Mouse (Mus musculus) G1E-ER4 (cell line): ENCODE measurements around the gene Tfb2m. TPM values are rescaled to one million over a fixed set of nuclear protein-coding genes. Genes with fewer than 3 reads are reported as not detected.
"Not testable (repeated sequence)": the region's sequence is repeated elsewhere in the genome, so short reads cannot be mapped to it uniquely, and the experiment has no call there.

Experiments used
- GATA1 ChIP-seq: IDR thresholded peaks from one replicate; pipeline ENCODE4 v1.8.0; 2012; ENCODE audit warnings: low read length, inconsistent platforms
- polyA plus RNA-seq: library from polyadenylated mRNA; stranded (reverse); fragments of >175 nt; gene quantifications from 2 replicates; pipeline ENCODE4 v1.2.3, GENCODE M21; 2012

Tfb2m gene
- 8.3 and 9.4 TPM in 2 replicates for polyA plus RNA-seq

DNA sequence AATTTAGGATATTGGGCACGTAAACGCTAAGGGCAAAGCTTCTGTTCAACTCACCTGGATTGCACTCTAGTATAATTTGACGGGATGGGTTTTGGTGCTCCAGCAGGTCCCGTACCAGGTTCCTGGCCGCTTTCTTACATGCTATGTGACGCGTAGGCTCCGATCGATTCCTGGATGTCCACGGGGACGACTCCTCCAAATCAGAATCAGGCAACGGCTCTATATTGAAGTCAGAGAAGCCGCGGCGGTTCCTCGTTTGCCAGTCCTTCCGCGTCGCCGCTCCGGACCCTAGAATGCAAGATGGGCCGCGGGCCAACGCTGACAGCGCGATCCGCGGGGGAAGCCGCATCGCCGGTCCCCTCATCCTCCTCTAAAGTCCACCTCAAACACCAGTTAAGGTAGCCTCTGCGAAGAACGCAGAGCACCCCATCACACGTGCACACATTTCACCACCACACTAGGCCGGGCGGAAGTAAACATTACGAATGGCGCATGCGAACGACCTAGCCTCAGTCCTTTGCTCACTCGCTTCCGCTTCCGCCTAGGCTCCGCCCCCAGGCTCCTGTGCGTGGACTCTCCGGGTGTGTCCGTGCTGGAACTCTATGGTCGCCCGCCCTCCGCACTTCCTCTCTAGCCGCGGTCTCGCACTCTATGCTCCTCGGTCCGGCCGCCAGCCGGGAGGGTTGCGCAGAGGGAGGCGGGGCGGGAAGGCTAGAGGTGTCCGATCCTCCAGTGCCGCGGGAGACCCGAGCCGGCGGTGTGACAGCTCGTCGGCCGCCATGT lies at the start of gene Tfb2m, which contains the start of gene Cnst:
TSS of gene Tfb2m (minus strand) at position 500 of the 783 bp plus-strand sequence.
TSS of gene Cnst (plus strand) at position 603 of the 783 bp plus-strand sequence.
- not testable (repeated sequence) for TF ChIP-seq GATA1

GRCm38 (mm10) chr1:179592972-179593371 lies 46.9 kb upstream of the Tfb2m start:
- TF ChIP-seq GATA1, result no peak

DNA sequence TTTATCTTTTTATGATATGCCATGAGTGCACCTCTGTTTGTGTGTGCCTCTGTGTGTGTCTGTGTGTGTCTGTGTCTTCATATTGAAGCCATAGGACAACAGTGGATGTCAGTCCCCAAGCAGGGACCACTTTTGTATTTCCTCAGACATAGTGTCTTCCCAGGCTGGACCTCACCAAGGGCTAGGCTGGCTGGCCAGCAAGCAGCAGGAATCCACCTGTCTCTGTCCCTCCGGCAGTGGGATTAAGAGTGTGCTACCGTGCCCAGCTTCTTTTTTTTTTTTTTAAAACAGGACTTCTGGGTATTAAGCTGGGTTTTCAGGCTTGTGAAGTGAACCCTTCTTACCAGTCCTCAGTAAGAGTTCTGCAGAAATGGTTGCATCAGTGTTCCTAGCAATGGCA lies 46.1 kb upstream of the Tfb2m start:
- TF ChIP-seq GATA1, result no peak

GRCm38 (mm10) chr1:179591639-179592038 lies 45.6 kb upstream of the Tfb2m start:
- no peak for TF ChIP-seq GATA1

GRCm38 (mm10) chr1:179588230-179588629 lies 42.2 kb upstream of the Tfb2m start:
- no peak for TF ChIP-seq GATA1

DNA sequence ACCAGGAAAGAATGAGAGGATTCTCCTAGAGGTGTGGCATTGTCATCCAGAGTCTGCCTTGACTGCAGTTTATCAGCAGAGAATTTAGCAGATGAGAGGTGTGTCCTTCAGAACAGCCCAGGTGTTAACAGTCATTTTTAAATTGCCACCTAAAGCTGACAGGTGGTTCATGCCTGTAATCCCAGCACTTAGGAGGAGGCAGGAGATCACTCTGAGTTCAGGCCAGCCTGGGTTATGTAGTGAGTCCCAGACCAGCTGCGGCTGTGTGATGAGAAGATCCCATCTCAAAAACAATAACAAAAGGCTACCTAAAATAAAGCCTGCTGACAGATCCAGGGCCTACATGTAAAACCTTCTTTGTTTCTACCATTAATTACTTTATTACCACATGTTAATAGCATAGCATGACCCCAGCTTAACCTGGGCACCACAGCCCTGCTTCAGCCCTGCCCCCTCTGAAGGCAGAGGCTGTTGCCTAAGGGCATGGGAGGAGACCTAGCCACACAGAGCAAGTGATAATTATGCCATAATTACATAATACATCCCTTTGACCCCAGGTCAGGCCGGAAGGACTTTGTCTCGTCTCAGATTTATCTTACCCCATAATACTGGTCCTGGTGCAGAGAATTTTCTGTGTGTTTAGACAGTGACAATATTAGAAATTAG lies 40.5 kb upstream of the Tfb2m start:
- TF ChIP-seq GATA1, result no peak

- no peak for TF ChIP-seq GATA1
Measured at GRCm38 (mm10) chr1:179585646-179586045, 39.6 kb upstream of the Tfb2m start.

DNA sequence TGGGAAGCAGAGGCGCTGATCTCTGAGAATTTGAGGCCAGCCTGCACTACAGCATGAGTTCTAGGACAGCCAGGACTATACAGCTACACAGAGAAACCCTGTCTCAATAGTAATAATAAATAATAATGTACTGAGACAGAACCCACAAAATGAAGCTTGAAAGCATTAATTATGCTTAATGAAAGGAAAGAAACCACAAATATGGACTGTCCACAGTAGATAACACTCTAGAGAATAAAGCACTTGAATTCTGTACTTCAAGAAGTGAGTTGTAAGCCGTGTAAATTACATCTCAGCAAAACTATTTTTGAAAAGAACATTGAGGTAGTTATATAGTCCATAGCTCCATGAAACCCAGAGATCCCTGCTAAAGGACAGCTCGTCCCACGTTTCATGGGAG lies 38.2 kb upstream of the Tfb2m start:
- no peak for TF ChIP-seq GATA1

DNA sequence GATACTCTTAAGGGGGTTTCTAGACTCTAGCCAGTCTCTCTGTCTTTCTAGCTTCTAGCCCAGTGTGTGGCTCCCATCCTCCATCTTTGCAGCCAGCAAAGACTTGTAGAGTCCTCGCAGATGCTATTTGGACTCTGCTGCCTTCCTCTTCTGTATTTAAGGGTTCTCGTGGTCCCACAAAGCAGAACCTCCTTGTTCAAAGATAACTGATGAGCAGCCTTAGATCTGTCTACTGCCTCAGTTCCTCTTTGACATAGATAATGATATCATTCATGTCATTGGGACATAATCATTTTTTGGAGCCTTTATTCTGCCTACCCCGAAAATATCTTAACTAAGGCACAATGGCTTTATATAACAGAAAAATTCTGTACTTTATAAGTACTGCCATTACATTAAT lies 37.0 kb upstream of the Tfb2m start:
- TF ChIP-seq GATA1, result no peak

GRCm38 (mm10) chr1:179582021-179582433 lies 36.0 kb upstream of the Tfb2m start:
- TF ChIP-seq GATA1, result no peak

DNA sequence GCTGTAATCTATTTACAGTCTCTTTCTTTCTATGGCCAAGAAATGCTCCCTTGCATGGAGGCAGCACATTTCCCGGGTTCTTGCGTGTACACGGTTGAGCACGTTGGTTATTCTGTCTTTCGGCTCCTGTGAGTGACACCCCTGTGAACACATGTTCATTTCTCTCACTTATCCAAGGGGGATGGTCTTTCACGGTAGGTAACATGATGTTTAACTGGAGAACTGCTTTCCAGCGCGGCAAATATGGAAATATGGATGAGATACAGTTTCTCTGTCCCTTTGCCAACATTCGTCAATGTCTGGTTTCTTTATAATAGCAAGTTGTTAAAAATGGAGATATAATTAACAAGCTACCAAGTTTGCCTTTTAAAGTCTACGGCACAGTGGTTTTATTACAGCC lies 35.4 kb upstream of the Tfb2m start:
- TF ChIP-seq GATA1, result no peak

DNA sequence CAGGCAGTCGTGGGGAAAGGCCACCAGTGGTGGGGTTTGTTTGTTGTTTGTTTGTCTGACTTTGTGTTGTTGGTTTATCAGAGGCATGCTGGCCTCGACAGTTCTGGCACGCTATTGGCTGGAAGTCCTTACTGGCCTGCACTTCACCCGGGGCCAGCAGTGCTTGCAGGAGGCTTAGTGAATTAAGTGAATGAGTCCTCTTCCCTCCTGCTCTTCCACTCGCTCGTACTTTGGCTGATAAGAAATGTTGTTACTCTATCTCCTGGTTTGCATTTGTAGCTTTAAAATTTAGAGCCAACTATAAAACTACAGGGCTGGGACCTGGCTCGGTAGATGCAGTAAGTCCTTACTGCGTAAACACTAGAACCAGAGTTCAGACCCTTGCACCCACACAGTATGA lies 34.1 kb upstream of the Tfb2m start:
- TF ChIP-seq GATA1, result no peak

DNA sequence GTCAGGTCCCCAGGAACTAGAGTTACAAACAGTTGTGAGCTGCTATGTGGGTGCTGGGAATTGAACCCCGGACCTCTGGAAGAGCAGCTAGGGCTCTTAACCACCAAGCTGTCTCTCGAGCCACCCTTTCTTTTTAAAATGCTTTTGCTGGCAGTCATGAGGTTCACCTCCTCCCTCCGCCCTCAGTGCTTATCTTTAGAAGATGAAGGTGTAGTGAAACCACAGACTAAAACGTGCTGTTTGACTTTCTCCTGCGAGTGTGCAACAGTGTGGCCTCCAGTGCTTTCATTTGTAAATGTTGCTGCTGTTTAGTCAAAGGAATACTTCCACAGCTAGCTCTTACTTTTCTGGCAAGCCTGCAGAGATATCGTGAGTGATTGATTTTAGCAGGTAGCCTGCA lies 32.6 kb upstream of the Tfb2m start:
- no peak for TF ChIP-seq GATA1

DNA sequence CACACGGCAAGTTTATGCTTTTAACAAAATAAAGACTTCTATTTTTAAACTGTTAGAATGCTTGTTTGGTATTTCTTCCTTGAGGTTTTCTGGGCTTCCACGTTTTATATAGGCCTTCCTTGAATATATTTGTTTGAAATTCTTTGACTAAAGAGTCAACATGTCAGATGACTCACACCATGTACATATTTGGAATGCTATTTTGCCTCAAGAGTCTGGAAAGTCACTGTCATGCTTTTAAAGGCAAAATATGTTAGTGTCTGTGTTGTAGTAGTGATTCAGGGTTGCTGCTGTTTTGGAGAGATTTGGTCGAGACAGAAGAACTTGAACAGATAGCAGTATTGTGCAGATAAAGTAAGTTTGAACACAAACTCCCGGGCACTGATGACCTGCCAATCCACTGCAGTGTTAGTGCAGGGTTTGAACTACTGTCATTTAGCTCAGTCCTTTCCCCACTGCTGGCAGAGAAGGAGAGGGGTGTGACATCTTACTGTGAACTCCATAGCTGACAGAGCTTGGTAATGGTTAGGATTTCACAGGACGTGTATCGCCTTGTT lies 27.7 kb upstream of the Tfb2m start:
- no peak for TF ChIP-seq GATA1

DNA sequence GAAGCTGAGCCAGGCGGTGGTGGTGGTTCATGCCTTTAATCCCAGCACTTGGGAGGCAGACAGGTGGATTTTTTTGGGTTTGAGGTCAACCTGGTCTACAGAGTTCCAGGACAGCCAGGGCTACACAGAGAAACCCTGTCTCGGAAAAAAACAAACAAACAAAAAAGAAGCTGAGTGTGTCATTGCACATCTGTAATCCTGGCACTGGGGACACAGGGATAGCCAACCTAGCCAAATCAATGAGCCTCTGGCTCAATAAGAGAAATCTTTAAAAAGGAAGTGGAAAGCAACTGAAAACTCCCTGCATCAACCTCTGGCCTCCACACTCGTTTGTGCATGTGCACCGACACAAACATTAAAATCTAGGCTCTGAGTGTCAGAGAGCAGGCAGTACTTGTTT lies 25.6 kb upstream of the Tfb2m start:
- TF ChIP-seq GATA1, result no peak

DNA sequence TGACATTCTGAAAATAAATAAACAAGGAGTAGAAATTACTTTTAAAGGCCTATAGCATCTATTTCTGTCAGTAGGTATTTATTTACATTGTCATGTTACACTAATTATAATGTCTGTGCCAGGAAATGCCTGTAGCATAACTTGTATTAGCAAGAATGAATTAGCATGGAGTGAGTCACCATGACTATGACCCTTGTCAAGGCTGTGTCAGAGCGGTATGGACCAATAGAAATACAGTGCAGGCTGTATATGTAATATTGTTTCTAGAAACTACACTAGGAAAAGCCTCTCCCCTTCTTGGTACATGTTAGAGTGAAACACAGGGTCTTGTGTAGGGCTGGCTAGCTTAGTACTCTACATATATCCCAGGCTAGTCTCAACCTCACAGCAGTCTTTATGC lies 24.4 kb upstream of the Tfb2m start:
- no peak for TF ChIP-seq GATA1
